Mouse (Mus musculus): ENCODE results near the gene Stat1. TPM values are rescaled to one million over a fixed set of nuclear protein-coding genes. Genes with fewer than 3 reads are reported as not detected.
A peak's percentile ranks its signal among the peaks of the same experiment; 100 is the strongest.

Gene Stat1
- polyA plus RNA-seq, 1 experiment from 2014 or later = 21.7 TPM

DNA sequence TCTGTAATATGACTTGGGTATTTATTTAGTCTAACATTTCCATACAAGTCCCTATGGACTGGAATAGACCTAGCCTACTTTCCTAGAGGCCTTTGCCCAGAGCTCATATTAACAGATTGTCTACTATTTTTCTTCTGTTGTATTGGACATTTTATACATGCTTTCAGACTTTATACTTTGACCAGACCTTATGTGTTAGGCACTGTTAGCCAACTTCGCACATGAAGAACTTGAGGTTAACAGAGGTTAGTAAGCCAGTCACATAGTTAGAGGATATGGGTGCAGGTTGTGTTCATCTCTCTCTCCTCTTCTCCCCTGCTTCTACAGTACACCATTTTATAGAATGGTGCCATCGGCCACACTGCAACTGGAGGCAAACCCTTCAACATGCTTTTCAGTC is 38.8 kb downstream of the Stat1 start:
- H3K4me3 ChIP-seq (ENCODE audit: low read depth, low read length) = no peak overlapping the region
- H3K4me1 ChIP-seq (ENCODE audit: control insufficient read depth, insufficient read depth, low read length) = no peaks in the 10 kb centered on the region
- H3K9ac ChIP-seq (replicated peaks; ENCODE audit: low read depth, low read length) = no peak overlapping the region
- ATAC-seq (ENCODE audit: insufficient number of reproducible peaks, insufficient read depth, low FRiP score, low read depth) = no peak
- H3K36me3 ChIP-seq (ENCODE audit: control insufficient read depth, insufficient read depth, low read length) = no peaks in the 10 kb centered on the region; the same call in 1 of the 2 replicates
- H3K4me2 ChIP-seq (replicated peaks; ENCODE audit: low read depth, low read length) = no peak overlapping the region
- WGBS = 94% methylated on average over 2 of the region's 2 CpGs
- H3K27me3 ChIP-seq (ENCODE audit: control insufficient read depth, insufficient read depth, low read length) = no peaks in the 10 kb centered on the region
- H3K27ac ChIP-seq (ENCODE audit: low read length) = no peak overlapping the region
- H3K9me3 ChIP-seq (ENCODE audit: control insufficient read depth, low read depth, low read length) = no peaks in the 10 kb centered on the region

DNA sequence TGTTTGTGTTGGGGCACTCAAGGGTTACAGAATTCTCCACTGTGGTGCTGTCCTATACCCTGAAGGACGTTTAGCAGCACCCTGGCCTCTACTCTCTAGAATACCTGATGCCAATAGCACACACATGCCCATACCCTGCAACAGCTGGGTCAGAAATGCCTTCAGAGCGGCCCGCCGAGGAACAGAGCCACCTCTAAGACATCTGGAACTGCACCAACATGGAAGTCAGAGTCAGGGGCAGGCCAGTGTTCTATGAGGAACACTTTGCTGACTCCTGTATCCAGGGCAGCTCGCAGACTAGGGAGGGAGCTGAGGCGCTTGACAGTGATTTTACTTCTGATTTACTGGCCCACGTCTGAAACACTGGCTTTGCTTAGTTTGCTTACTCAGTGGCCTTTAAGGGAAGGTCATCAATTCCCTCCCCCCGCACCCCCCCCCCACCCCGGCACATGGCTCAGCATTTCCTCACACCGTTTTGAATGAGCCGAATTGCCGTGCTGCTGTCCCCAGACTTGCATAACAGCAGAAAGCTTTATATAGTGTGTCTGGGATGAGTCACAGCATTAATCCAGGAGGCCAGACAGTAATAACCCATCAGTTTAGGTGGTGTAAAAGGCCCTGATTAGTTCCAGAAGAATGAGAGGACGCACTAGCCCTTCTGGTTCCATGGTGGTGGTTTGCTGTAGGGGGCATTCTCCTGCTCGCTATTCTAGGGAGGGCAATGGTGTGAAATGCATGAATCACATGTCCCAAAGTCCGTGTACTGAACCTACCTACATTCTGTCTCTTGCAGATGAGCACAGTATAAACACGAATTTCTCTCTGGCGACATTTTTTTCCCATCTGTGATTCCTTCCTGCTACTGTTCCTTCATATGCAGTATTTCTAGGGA is 39.5 kb downstream of the Stat1 start:
- Histone ChIP-seq H3K4me1 (ENCODE audit: control insufficient read depth, insufficient read depth, low read length) (no peaks in the 10 kb centered on the region), H3K9me3 (ENCODE audit: control insufficient read depth, low read depth, low read length) (no peaks in the 10 kb centered on the region), H3K4me3 (ENCODE audit: low read depth, low read length) (no peak overlapping the region), H3K27me3 (ENCODE audit: control insufficient read depth, insufficient read depth, low read length) (no peaks in the 10 kb centered on the region), H3K4me2 (replicated peaks; ENCODE audit: low read depth, low read length) (no peak overlapping the region), H3K9ac (replicated peaks; ENCODE audit: low read depth, low read length) (no peak overlapping the region), H3K27ac (ENCODE audit: low read length) (no peak overlapping the region), H3K36me3 (ENCODE audit: control insufficient read depth, insufficient read depth, low read length) (no peaks in the 10 kb centered on the region; the same call in 1 of the 2 replicates)
- 66% methylated on average over 17 of the region's 17 CpGs for WGBS
- ATAC-seq (ENCODE audit: insufficient number of reproducible peaks, insufficient read depth, low FRiP score, low read depth) = no peak

DNA sequence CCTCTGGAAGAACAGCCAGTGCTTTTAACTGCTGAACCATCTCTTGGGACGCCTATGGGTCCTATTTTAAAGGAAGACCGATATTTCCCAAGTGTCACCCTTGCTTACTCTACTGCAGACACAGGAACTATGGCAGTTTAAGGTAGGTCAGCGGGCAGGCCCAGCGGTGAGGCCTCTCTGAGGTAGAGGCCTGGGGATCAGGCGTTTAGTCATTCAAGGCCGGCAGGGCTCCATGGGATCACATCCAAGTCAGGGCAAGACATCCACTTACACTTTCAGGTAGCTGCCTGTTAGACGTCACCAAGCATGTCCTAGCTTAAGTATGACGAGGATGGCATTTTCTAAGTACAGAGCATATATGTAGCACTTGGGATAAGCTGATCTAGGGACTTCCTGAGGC is 41.9 kb downstream of the Stat1 start:
- Histone ChIP-seq H3K36me3 (ENCODE audit: control insufficient read depth, insufficient read depth, low read length) (no peaks in the 10 kb centered on the region; the same call in 1 of the 2 replicates), H3K4me1 (ENCODE audit: control insufficient read depth, insufficient read depth, low read length) (no peaks in the 10 kb centered on the region), H3K9me3 (ENCODE audit: control insufficient read depth, low read depth, low read length) (no peaks in the 10 kb centered on the region), H3K27ac (ENCODE audit: low read length) (no peak overlapping the region), H3K27me3 (ENCODE audit: control insufficient read depth, insufficient read depth, low read length) (no peaks in the 10 kb centered on the region), H3K4me3 (ENCODE audit: low read depth, low read length) (no peak overlapping the region), H3K4me2 (replicated peaks; ENCODE audit: low read depth, low read length) (no peak overlapping the region), H3K9ac (replicated peaks; ENCODE audit: low read depth, low read length) (no peak overlapping the region)
- ATAC-seq (ENCODE audit: insufficient number of reproducible peaks, insufficient read depth, low FRiP score, low read depth) = no peak
- 88% methylated on average over 8 of the region's 8 CpGs for WGBS

- no peak for ATAC-seq (ENCODE audit: insufficient number of reproducible peaks, insufficient read depth, low FRiP score, low read depth)
- Histone ChIP-seq H3K9ac (replicated peaks; ENCODE audit: low read depth, low read length) (no peak overlapping the region), H3K4me2 (replicated peaks; ENCODE audit: low read depth, low read length) (no peak overlapping the region), H3K27ac (ENCODE audit: low read length) (no peak overlapping the region), H3K36me3 (ENCODE audit: control insufficient read depth, insufficient read depth, low read length) (no peaks in the 10 kb centered on the region), H3K4me3 (ENCODE audit: low read depth, low read length) (no peak overlapping the region), H3K4me1 (ENCODE audit: control insufficient read depth, insufficient read depth, low read length) (peaks cover 4% of the 10 kb centered on the region; the same call in 1 of the 2 replicates), H3K9me3 (ENCODE audit: control insufficient read depth, low read depth, low read length) (no peaks in the 10 kb centered on the region), H3K27me3 (ENCODE audit: control insufficient read depth, insufficient read depth, low read length) (no peaks in the 10 kb centered on the region)
- WGBS = 91% methylated on average over 5 of the region's 5 CpGs
These were observed 44.6 kb downstream of the Stat1 start for GRCm38 (mm10) chr1:52163707-52164457.

GRCm38 (mm10) chr1:52166652-52167220 is 47.5 kb downstream of the Stat1 start:
- Histone ChIP-seq H3K4me3 (ENCODE audit: low read depth, low read length) (no peak overlapping the region), H3K4me2 (replicated peaks; ENCODE audit: low read depth, low read length) (no peak overlapping the region), H3K9ac (replicated peaks; ENCODE audit: low read depth, low read length) (no peak overlapping the region), H3K27ac (ENCODE audit: low read length) (no peak overlapping the region), H3K27me3 (ENCODE audit: control insufficient read depth, insufficient read depth, low read length) (no peaks in the 10 kb centered on the region), H3K4me1 (ENCODE audit: control insufficient read depth, insufficient read depth, low read length) (peaks cover 4% of the 10 kb centered on the region; the same call in 1 of the 2 replicates), H3K36me3 (ENCODE audit: control insufficient read depth, insufficient read depth, low read length) (no peaks in the 10 kb centered on the region), H3K9me3 (ENCODE audit: control insufficient read depth, low read depth, low read length) (no peaks in the 10 kb centered on the region)
- ATAC-seq (ENCODE audit: insufficient number of reproducible peaks, insufficient read depth, low FRiP score, low read depth) = no peak
- 69% methylated on average over 14 of the region's 14 CpGs for WGBS

GRCm38 (mm10) chr1:52170057-52170456 is 50.8 kb downstream of the Stat1 start:
- H3K4me2 ChIP-seq (replicated peaks; ENCODE audit: low read depth, low read length) = no peak overlapping the region
- no peak overlapping the region for H3K9ac ChIP-seq (replicated peaks; ENCODE audit: low read depth, low read length)
- H3K27ac ChIP-seq (ENCODE audit: low read length) = no peak overlapping the region
- WGBS = 11% methylated on average over 3 of the region's 3 CpGs
- no peak overlapping the region for H3K4me3 ChIP-seq (ENCODE audit: low read depth, low read length)
- 0 out of 2 replicates have a peak, but pooled peaks have one; percentile 49 for ATAC-seq (ENCODE audit: insufficient number of reproducible peaks, insufficient read depth, low FRiP score, low read depth)
- H3K27me3 ChIP-seq (ENCODE audit: control insufficient read depth, insufficient read depth, low read length) = no peaks in the 10 kb centered on the region
- no peaks in the 10 kb centered on the region for H3K36me3 ChIP-seq (ENCODE audit: control insufficient read depth, insufficient read depth, low read length)
- peaks cover 4% of the 10 kb centered on the region; the same call in 1 of the 2 replicates for H3K4me1 ChIP-seq (ENCODE audit: control insufficient read depth, insufficient read depth, low read length)
- no peaks in the 10 kb centered on the region for H3K9me3 ChIP-seq (ENCODE audit: control insufficient read depth, low read depth, low read length)

DNA sequence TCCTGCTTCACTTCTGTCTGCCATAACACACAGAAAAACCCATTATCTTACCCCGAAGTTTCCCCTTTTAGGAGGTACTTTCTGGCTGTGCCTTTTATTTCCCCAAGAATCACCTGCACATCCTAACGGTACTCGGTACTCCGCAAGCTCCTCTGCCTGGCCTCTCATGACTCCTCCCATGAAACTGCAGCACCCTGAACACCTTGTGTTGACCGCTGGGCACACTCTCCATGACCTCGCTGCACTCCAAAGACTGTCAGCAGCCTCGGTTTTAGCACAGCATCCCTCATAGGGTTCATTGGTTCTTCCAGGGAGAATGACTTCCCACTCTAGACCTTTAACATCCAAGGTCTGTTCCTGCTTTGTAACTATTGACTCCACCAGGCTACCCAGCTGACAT is 51.5 kb downstream of the Stat1 start:
- Histone ChIP-seq H3K4me2 (replicated peaks; ENCODE audit: low read depth, low read length) (no peak overlapping the region), H3K27ac (ENCODE audit: low read length) (no peak overlapping the region), H3K9me3 (ENCODE audit: control insufficient read depth, low read depth, low read length) (no peaks in the 10 kb centered on the region), H3K4me1 (ENCODE audit: control insufficient read depth, insufficient read depth, low read length) (peaks cover 4% of the 10 kb centered on the region; the same call in 1 of the 2 replicates), H3K36me3 (ENCODE audit: control insufficient read depth, insufficient read depth, low read length) (no peaks in the 10 kb centered on the region), H3K4me3 (ENCODE audit: low read depth, low read length) (no peak overlapping the region), H3K27me3 (ENCODE audit: control insufficient read depth, insufficient read depth, low read length) (no peaks in the 10 kb centered on the region), H3K9ac (replicated peaks; ENCODE audit: low read depth, low read length) (no peak overlapping the region)
- ATAC-seq (ENCODE audit: insufficient number of reproducible peaks, insufficient read depth, low FRiP score, low read depth) = no peak
- 62% methylated on average over 7 of the region's 7 CpGs for WGBS

GRCm38 (mm10) chr1:52171271-52171670 is 52.0 kb downstream of the Stat1 start:
- 52% methylated on average over 8 of the region's 8 CpGs for WGBS
- Histone ChIP-seq H3K4me2 (replicated peaks; ENCODE audit: low read depth, low read length) (no peak overlapping the region), H3K9ac (replicated peaks; ENCODE audit: low read depth, low read length) (no peak overlapping the region), H3K4me3 (ENCODE audit: low read depth, low read length) (no peak overlapping the region), H3K9me3 (ENCODE audit: control insufficient read depth, low read depth, low read length) (no peaks in the 10 kb centered on the region), H3K36me3 (ENCODE audit: control insufficient read depth, insufficient read depth, low read length) (no peaks in the 10 kb centered on the region), H3K27me3 (ENCODE audit: control insufficient read depth, insufficient read depth, low read length) (no peaks in the 10 kb centered on the region), H3K4me1 (ENCODE audit: control insufficient read depth, insufficient read depth, low read length) (peaks cover 4% of the 10 kb centered on the region; the same call in 1 of the 2 replicates), H3K27ac (ENCODE audit: low read length) (no peak overlapping the region)
- 0 out of 2 replicates have a peak, but pooled peaks have one; percentile 46 for ATAC-seq (ENCODE audit: insufficient number of reproducible peaks, insufficient read depth, low FRiP score, low read depth)

All from stomach, embryonic 14.5 days (tissue).